Mouse (Mus musculus) forebrain, embryonic 14.5 days (tissue): ENCODE measurements around the gene Susd2. TPM values are rescaled to one million over a fixed set of nuclear protein-coding genes. Genes with fewer than 3 reads are reported as not detected.

Source experiments
- ATAC-seq: fragments of 200-750 bp; cut with Nextera tagmentation; 2 replicates; pipeline ENCODE4 v1.8.0; 2017; ENCODE audit warnings: mild to moderate bottlenecking, moderate library complexity
- DNase-seq: peaks from one replicate; pipeline ENCODE4 v3.0.0-alpha.2; 2015; ENCODE audit warnings: low spot score
- H3K27ac ChIP-seq: fragments of 300-500 bp; sonication (generic); 2 replicates; pipeline ENCODE4 v1.5.1; 2014; ENCODE audit warnings: low read depth, mild to moderate bottlenecking, control low read depth, low read length, moderate library complexity
- H3K27me3 ChIP-seq: fragments of 300-500 bp; sonication (generic); replicated peaks from 2 replicates; pipeline ENCODE4 v1.6.1; 2014; ENCODE audit warnings: low read length, control low read depth, mixed read lengths; ENCODE audit not compliant: control insufficient read depth, insufficient read depth
- H3K36me3 ChIP-seq: fragments of 300-500 bp; sonication (generic); 2 replicates; pipeline ENCODE4 v1.6.1; 2014; ENCODE audit warnings: low read length, control low read depth; ENCODE audit not compliant: control insufficient read depth, insufficient read depth
- H3K4me1 ChIP-seq: fragments of 300-500 bp; sonication (generic); 2 replicates; pipeline ENCODE4 v1.6.1; 2014; ENCODE audit warnings: antibody characterized with exemption, low read length, control low read depth; ENCODE audit not compliant: control insufficient read depth, insufficient read depth
- H3K4me2 ChIP-seq: fragments of 300-500 bp; sonication (generic); 2 replicates; pipeline ENCODE4 v1.6.1; 2014; ENCODE audit warnings: mild to moderate bottlenecking, control low read depth, low read length
- H3K4me3 ChIP-seq: fragments of 300-500 bp; sonication (generic); 2 replicates; pipeline ENCODE4 v1.5.1; 2014; ENCODE audit warnings: low read depth, low read length, control low read depth
- H3K9ac ChIP-seq: fragments of 300-500 bp; sonication (generic); 2 replicates; pipeline ENCODE4 v1.6.1; 2014; ENCODE audit warnings: mild to moderate bottlenecking, low read length, control low read depth, moderate library complexity
- H3K9me3 ChIP-seq: fragments of 300-500 bp; sonication (generic); replicated peaks from 2 replicates; pipeline ENCODE4 v1.6.1; 2016; ENCODE audit warnings: low read length, control low read depth, mixed read lengths; ENCODE audit not compliant: control insufficient read depth
- WGBS: fragments of 180-500 bp; shearing (Covaris S2); extraction: QIAGEN DNeasy Blood & Tissue Kit; methylation state at CpG from one replicate; pipeline ENCODE4 v1.1.7; 2014; 5-methylcytosine and 5-hydroxymethylcytosine counted together
- polyA plus RNA-seq: library from polyadenylated mRNA; unstranded; fragments of >200 nt; fragmentation: Nextera tagmentation; extraction: Ambion mirVana; gene quantifications from 2 replicates; pipeline ENCODE4 v1.2.1, GENCODE M21; 2014

The Susd2 gene
- polyA plus RNA-seq, 1 experiment from 2014 or later = 1.3 TPM

DNA sequence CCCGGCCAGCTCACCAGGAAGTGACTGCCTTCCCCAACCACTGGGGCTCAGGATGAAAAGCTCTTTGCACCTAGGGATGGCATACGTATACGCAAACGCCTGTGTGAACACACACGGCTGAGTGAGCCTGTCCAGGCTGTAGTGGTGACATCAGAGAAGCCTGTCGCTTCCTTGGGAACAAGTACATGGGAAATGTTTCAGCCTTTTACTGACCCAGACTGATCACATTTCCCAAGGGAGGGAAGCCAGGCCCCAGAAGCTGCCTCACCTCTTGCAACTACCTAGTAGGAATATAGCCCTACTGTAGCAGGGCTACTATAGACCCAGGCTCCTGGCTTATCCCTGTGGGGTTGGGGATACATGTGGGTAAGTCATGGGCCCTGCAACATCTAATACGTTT lies 51.2 kb downstream of the Susd2 start:
- Histone ChIP-seq H3K9me3 (0 out of 2 replicates have a peak, but pooled peaks cover 3% of the 10 kb centered on the region), H3K27ac (no peak overlapping the region), H3K27me3 (no peaks in the 10 kb centered on the region), H3K4me2 (no peak overlapping the region), H3K9ac (no peak overlapping the region), H3K4me1 (peaks cover 5% of the 10 kb centered on the region; the same call in 1 of the 2 replicates), H3K4me3 (no peak overlapping the region), H3K36me3 (no peaks in the 10 kb centered on the region)
- ATAC-seq (no peak), DNase-seq (no peak)
- WGBS = 82% methylated on average over 7 of the region's 7 CpGs

DNA sequence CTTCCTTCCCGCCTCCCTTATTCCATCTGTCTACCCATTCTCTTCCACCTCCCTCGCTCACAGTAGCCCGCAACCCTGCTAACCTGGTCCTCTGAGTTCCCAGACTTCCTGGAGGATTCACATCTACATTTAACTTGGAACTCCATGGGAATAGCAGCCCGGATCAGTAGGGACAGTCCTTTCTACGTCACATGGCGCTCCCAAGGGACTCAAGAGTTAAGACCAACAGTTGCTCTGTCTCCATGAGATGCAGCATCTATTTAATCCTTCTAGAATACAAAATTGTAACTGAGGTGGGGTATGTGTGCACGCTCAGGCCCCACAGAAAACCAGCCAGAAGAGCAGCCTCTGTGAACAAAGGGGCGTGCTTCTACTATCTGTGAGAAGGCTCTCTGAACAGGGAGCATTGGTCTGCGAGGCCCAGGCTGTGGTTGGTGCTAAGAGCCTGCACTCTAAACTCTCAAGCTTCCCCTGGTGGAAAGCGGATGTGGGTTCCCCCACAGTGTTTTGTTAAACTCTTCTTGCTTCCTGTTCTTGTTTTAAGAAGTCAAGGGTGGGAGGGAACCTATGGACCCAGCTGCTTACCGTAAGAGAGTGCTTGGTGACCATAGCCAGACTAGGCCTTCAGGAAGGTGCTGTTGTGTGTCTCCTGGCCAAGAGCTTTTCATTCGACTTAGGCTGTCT lies 52.5 kb downstream of the Susd2 start:
- H3K9me3 ChIP-seq = no peaks in the 10 kb centered on the region
- no peak for ATAC-seq

GRCm38 (mm10) chr10:75589651-75590050 lies 54.2 kb downstream of the Susd2 start:
- no peak overlapping the region for H3K9ac ChIP-seq
- 83% methylated on average over 16 of the region's 16 CpGs for WGBS
- ATAC-seq (no peak), DNase-seq (no peak)
- peaks cover 5% of the 10 kb centered on the region; the same call in 1 of the 2 replicates for H3K4me1 ChIP-seq
- no peak overlapping the region for H3K4me2 ChIP-seq
- H3K27ac ChIP-seq = no peak overlapping the region; the same call in 1 of the 2 replicates
- no peak overlapping the region for H3K4me3 ChIP-seq
- H3K9me3 ChIP-seq = no peaks in the 10 kb centered on the region
- no peaks in the 10 kb centered on the region for H3K27me3 ChIP-seq
- H3K36me3 ChIP-seq = no peaks in the 10 kb centered on the region

More for the DNA sequence above, 52.5 kb downstream of the Susd2 start:
- WGBS = 81% methylated on average over 12 of the region's 12 CpGs
- H3K27me3 ChIP-seq = no peaks in the 10 kb centered on the region
- no peak overlapping the region for H3K27ac ChIP-seq
- no peak for DNase-seq
- H3K4me1 ChIP-seq = peaks cover 5% of the 10 kb centered on the region; the same call in 1 of the 2 replicates
- H3K36me3 ChIP-seq = no peaks in the 10 kb centered on the region
- H3K9ac ChIP-seq = no peak overlapping the region
- H3K4me3 ChIP-seq = no peak overlapping the region
- no peak overlapping the region for H3K4me2 ChIP-seq

- Histone ChIP-seq H3K27ac (no peak within 1 kb of the TSS; the same call in 1 of the 2 replicates), H3K9ac (no peak within 1 kb of the TSS), H3K27me3 (no peaks in the 10 kb centered on the region), H3K4me2 (no peak within 1 kb of the TSS), H3K4me1 (peaks cover 5% of the 10 kb centered on the region; the same call in 1 of the 2 replicates), H3K4me3 (no peak within 1 kb of the TSS), H3K36me3 (no peaks in the 10 kb centered on the region), H3K9me3 (no peaks in the 10 kb centered on the region)
- peak; percentile 61 for DNase-seq
- 32% methylated on average over 5 of the region's 5 CpGs for WGBS
- ATAC-seq = no peak
These were observed 54.7 kb downstream of the Susd2 start, which contains the start of gene Ggt5 for GRCm38 (mm10) chr10:75589129-75589528. Gene Ggt5, plus strand, starts transcription at chr10:75589340.

GRCm38 (mm10) chr10:75588336-75588735 lies 55.5 kb downstream of the Susd2 start:
- no peaks in the 10 kb centered on the region for H3K36me3 ChIP-seq
- H3K9ac ChIP-seq = no peak overlapping the region
- H3K9me3 ChIP-seq = no peaks in the 10 kb centered on the region
- WGBS = 83% methylated on average over 5 of the region's 5 CpGs
- no peak overlapping the region for H3K4me3 ChIP-seq
- no peak overlapping the region for H3K27ac ChIP-seq
- H3K4me2 ChIP-seq = no peak overlapping the region
- peaks cover 5% of the 10 kb centered on the region; the same call in 1 of the 2 replicates for H3K4me1 ChIP-seq
- DNase-seq (no peak), ATAC-seq (no peak)
- no peaks in the 10 kb centered on the region for H3K27me3 ChIP-seq

- DNase-seq (no peak), ATAC-seq (no peak)
- Histone ChIP-seq H3K9ac (no peak overlapping the region), H3K9me3 (no peaks in the 10 kb centered on the region), H3K4me1 (peaks cover 5% of the 10 kb centered on the region; the same call in 1 of the 2 replicates), H3K27me3 (no peaks in the 10 kb centered on the region), H3K36me3 (no peaks in the 10 kb centered on the region), H3K27ac (no peak overlapping the region), H3K4me2 (no peak overlapping the region), H3K4me3 (no peak overlapping the region)
- WGBS = 84% methylated on average over 4 of the region's 4 CpGs
These were observed 56.0 kb downstream of the Susd2 start for GRCm38 (mm10) chr10:75587781-75588180.

Other genes with a start within 250 kb of the Susd2 start
- 0.11 and 0.14 TPM in 2 replicates for gene Upb1, start 242.9 kb downstream of the Susd2 start, polyA plus RNA-seq
- gene Snrpd3, start 126.5 kb downstream of the Susd2 start, polyA plus RNA-seq = 137 and 144 TPM in 2 replicates
- 26.9 and 29.5 TPM in 2 replicates for gene Gucd1, start 126.0 kb downstream of the Susd2 start, polyA plus RNA-seq
- 15.7 and 18.8 TPM in 2 replicates for gene Lrrc75b, start 83.7 kb downstream of the Susd2 start, polyA plus RNA-seq
- 1.1 and 1.2 TPM in 2 replicates for gene Ggt1, start 82.4 kb downstream of the Susd2 start, polyA plus RNA-seq
- gene Ggt5, start 54.7 kb downstream of the Susd2 start, polyA plus RNA-seq = 1.8 and 2.1 TPM in 2 replicates
- gene Cabin1, start 120.3 kb upstream of the Susd2 start, polyA plus RNA-seq = 32.0 and 40.5 TPM in 2 replicates
- 65.1 and 79.7 TPM in 2 replicates for gene Ddt, start 129.4 kb upstream of the Susd2 start, polyA plus RNA-seq
- 0.34 TPM in 1 of 2 replicates, not detected in the other for gene Gm20441, start 136.9 kb upstream of the Susd2 start, polyA plus RNA-seq
- gene Gstt3, start 137.4 kb upstream of the Susd2 start, polyA plus RNA-seq = 0.67 and 1.2 TPM in 2 replicates
- 11.5 and 13.0 TPM in 2 replicates for gene Gstt1, start 154.6 kb upstream of the Susd2 start, polyA plus RNA-seq
- gene Gstt4, start 178.5 kb upstream of the Susd2 start, polyA plus RNA-seq = not detected in 2 replicates
- gene Gstt2, start 193.4 kb upstream of the Susd2 start, polyA plus RNA-seq = 4.1 and 6.0 TPM in 2 replicates
- gene Mif, start 216.2 kb upstream of the Susd2 start, polyA plus RNA-seq = 1,715 and 2,306 TPM in 2 replicates
- gene Derl3, start 249.4 kb upstream of the Susd2 start, polyA plus RNA-seq = 1.6 and 1.7 TPM in 2 replicates